Mouse (Mus musculus) embryo, embryonic 10.5 days (tissue): ENCODE measurements around the gene Raly.
"Not testable (repeated sequence)": the region's sequence is repeated elsewhere in the genome, so short reads cannot be mapped to it uniquely, and the experiment has no call there.

ENCODE experiments used
- DNase-seq: peaks from one replicate; pipeline ENCODE4 v3.0.0-alpha.2; 2015; ENCODE audit warnings: low spot score

Gene Raly

GRCm38 (mm10) chr2:154836537-154836936, 45.6 kb downstream of the Raly start:
- DNase-seq: no peak

GRCm38 (mm10) chr2:154848086-154848485, 57.2 kb downstream of the Raly start:
- no peak for DNase-seq

GRCm38 (mm10) chr2:154855383-154855782, 64.5 kb downstream of the Raly start:
- peak; percentile 58 for DNase-seq

- no peak for DNase-seq
These were observed 72.8 kb downstream of the Raly start for GRCm38 (mm10) chr2:154863672-154864071.

GRCm38 (mm10) chr2:154865696-154866095, 74.8 kb downstream of the Raly start:
- no peak for DNase-seq

GRCm38 (mm10) chr2:154868106-154868505, 77.2 kb downstream of the Raly start:
- no peak for DNase-seq

- DNase-seq: no peak
These were observed 79.2 kb downstream of the Raly start for GRCm38 (mm10) chr2:154869954-154870641.

GRCm38 (mm10) chr2:154876621-154877020, 85.7 kb downstream of the Raly start:
- DNase-seq: no peak

GRCm38 (mm10) chr2:154891585-154891984, 100.7 kb downstream of the Raly start:
- peak; percentile 30 for DNase-seq

- DNase-seq: peak; percentile 99
These were observed 101.5 kb downstream of the Raly start, which contains the start of gene Eif2s2 for GRCm38 (mm10) chr2:154892201-154893044. TSS of gene Eif2s2 (minus strand) at chr2:154892935.

GRCm38 (mm10) chr2:154893045-154893385, 102.1 kb downstream of the Raly start:
- no peak for DNase-seq

- no peak for DNase-seq
These were observed 102.7 kb downstream of the Raly start for GRCm38 (mm10) chr2:154893548-154893947.

GRCm38 (mm10) chr2:154899004-154899403, 108.1 kb downstream of the Raly start:
- DNase-seq: not testable (repeated sequence)

GRCm38 (mm10) chr2:154899412-154899811, 108.5 kb downstream of the Raly start:
- not testable (repeated sequence) for DNase-seq

- no peak for DNase-seq
These were observed 111.2 kb downstream of the Raly start for GRCm38 (mm10) chr2:154902111-154902510.

- no peak for DNase-seq
These were observed 114.9 kb downstream of the Raly start for GRCm38 (mm10) chr2:154905796-154906195.

- not testable (repeated sequence) for DNase-seq
These were observed 117.3 kb downstream of the Raly start for GRCm38 (mm10) chr2:154908223-154908622.

- no peak for DNase-seq
These were observed 118.9 kb downstream of the Raly start for GRCm38 (mm10) chr2:154909789-154910188.

GRCm38 (mm10) chr2:154915922-154916541, 125.1 kb downstream of the Raly start:
- DNase-seq: peak; percentile 33

GRCm38 (mm10) chr2:154916547-154916946, 125.7 kb downstream of the Raly start:
- DNase-seq: peak; percentile 81
